Comparison of ENCODE assay signal across 12 mouse cellular contexts in the genomic region with DNA sequence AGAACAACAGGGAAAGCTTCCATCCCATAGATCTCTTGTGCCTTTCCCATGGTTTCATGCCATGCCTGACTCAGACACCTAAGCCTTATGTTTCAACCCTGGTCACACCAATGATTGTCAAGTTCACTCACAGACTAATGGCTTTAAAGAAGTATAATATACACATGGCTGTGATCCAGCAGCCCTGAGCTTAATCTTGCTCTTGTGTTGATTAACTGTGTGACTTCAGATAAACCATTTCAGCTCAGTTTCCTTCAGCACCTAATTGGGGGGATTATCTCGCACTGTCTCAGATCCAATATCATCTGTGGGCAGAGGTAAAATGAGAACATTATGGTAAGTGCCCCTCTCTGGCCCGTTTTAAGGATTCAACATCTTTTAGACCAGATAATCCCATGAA.
"Had no signal": no experiment of that assay in that cellular context is flagged by ENCODE, and none has a peak within 500 bp of the region (broad histone marks: within the 10 kb centered on the region; RNA-seq: fewer than 3 reads in every experiment).

No protein-coding gene starts in this region.

- H3K36me3 ChIP-seq: intestine, embryonic 15.5 days; limb, embryonic 12.5 days; liver, embryonic 13.5 days; neural tube, embryonic 13.5 days had no signal

- H3K4me1 ChIP-seq: intestine, embryonic 15.5 days; liver, embryonic 13.5 days had no signal

- H3K4me3 ChIP-seq: intestine, embryonic 15.5 days; layer of hippocampus, adult 2 months; limb, embryonic 12.5 days; liver, embryonic 13.5 days; neural tube, embryonic 13.5 days had no signal

- H3K27me3 ChIP-seq: intestine, embryonic 15.5 days; limb, embryonic 12.5 days; liver, embryonic 13.5 days; neural tube, embryonic 13.5 days had no signal

- DNase-seq: kidney, adult 18-20 months; kidney, postnatal 10 days; kidney, postnatal 4 days; liver; liver, embryonic 13.5 days; liver, postnatal 0 days; thymus, postnatal 14 days had no signal

- ATAC-seq: intestine, embryonic 15.5 days; liver, postnatal 0 days had no signal

- H3K27ac ChIP-seq: intestine, embryonic 15.5 days; limb, embryonic 12.5 days; liver, embryonic 13.5 days; neural tube, embryonic 13.5 days; stomach, postnatal 0 days had no signal

- H3K4me2 ChIP-seq: intestine, embryonic 15.5 days; limb, embryonic 12.5 days; liver, embryonic 13.5 days; neural tube, embryonic 13.5 days had no signal

- H3K9ac ChIP-seq: intestine, embryonic 15.5 days; limb, embryonic 12.5 days; liver, embryonic 13.5 days; liver, postnatal 0 days; neural tube, embryonic 13.5 days had no signal

- H3K9me3 ChIP-seq: intestine, embryonic 15.5 days; limb, embryonic 12.5 days; liver, embryonic 13.5 days; neural tube, embryonic 13.5 days had no signal
